Mouse (Mus musculus): ENCODE data around the gene Calhm1.

Gene Calhm1

GRCm38 (mm10) chr19:47144154-47144553 is at the start of gene Calhm1:
TSS of gene Calhm1 (minus strand) at chr19:47144254.
- no peak for DNase-seq (ENCODE audit: low spot score in 2 of 2)

- DNase-seq (ENCODE audit: low spot score in 2 of 2) = no peak
These were observed 48.1 kb upstream of the Calhm1 start for GRCm38 (mm10) chr19:47192158-47192557.

- DNase-seq (ENCODE audit: low spot score in 2 of 2) = no peak
These were observed 44.6 kb upstream of the Calhm1 start for GRCm38 (mm10) chr19:47188515-47189128.

- peak in 1 of 2 experiments; percentile 41 for DNase-seq (ENCODE audit: low spot score in 2 of 2)
These were observed 42.6 kb upstream of the Calhm1 start for GRCm38 (mm10) chr19:47186514-47187275.

GRCm38 (mm10) chr19:47184736-47185135 is 40.7 kb upstream of the Calhm1 start:
- DNase-seq (ENCODE audit: low spot score in 2 of 2) = no peak

GRCm38 (mm10) chr19:47184221-47184620 is 40.2 kb upstream of the Calhm1 start:
- DNase-seq (ENCODE audit: low spot score in 2 of 2) = no peak

- DNase-seq (ENCODE audit: low spot score in 2 of 2) = no peak
These were observed 36.0 kb upstream of the Calhm1 start for GRCm38 (mm10) chr19:47180011-47180410.

GRCm38 (mm10) chr19:47179272-47179809 is 35.3 kb upstream of the Calhm1 start:
- peak in 1 of 2 experiments; percentile 32 for DNase-seq (ENCODE audit: low spot score in 2 of 2)

- DNase-seq (ENCODE audit: low spot score in 2 of 2) = peak; percentile 47 to 63
These were observed 34.6 kb upstream of the Calhm1 start, which contains the start of gene Neurl1a for GRCm38 (mm10) chr19:47178431-47179271. TSS of gene Neurl1a (plus strand) at chr19:47178820.

- DNase-seq (ENCODE audit: low spot score in 2 of 2) = no peak
These were observed 33.9 kb upstream of the Calhm1 start for GRCm38 (mm10) chr19:47178001-47178400.

GRCm38 (mm10) chr19:47176916-47177505 is 33.0 kb upstream of the Calhm1 start:
- DNase-seq (ENCODE audit: low spot score in 2 of 2) = no peak

- DNase-seq (ENCODE audit: low spot score in 2 of 2) = no peak
These were observed 31.4 kb upstream of the Calhm1 start for GRCm38 (mm10) chr19:47175472-47175871.

GRCm38 (mm10) chr19:47174515-47174914 is 30.5 kb upstream of the Calhm1 start:
- DNase-seq (ENCODE audit: low spot score in 2 of 2) = no peak

GRCm38 (mm10) chr19:47168793-47169412 is 24.8 kb upstream of the Calhm1 start:
- DNase-seq (ENCODE audit: low spot score in 2 of 2) = peak; percentile 74 to 82

- no peak for DNase-seq (ENCODE audit: low spot score in 2 of 2)
These were observed 24.2 kb upstream of the Calhm1 start for GRCm38 (mm10) chr19:47168223-47168622.

GRCm38 (mm10) chr19:47167617-47168214 is 23.7 kb upstream of the Calhm1 start:
- DNase-seq (ENCODE audit: low spot score in 2 of 2) = no peak

GRCm38 (mm10) chr19:47166758-47167157 is 22.7 kb upstream of the Calhm1 start:
- no peak for DNase-seq (ENCODE audit: low spot score in 2 of 2)

GRCm38 (mm10) chr19:47163176-47163744 is 19.2 kb upstream of the Calhm1 start:
- DNase-seq (ENCODE audit: low spot score in 2 of 2) = no peak

GRCm38 (mm10) chr19:47161669-47162068 is 17.6 kb upstream of the Calhm1 start:
- DNase-seq (ENCODE audit: low spot score in 2 of 2) = no peak

GRCm38 (mm10) chr19:47157664-47158063 is 13.6 kb upstream of the Calhm1 start, which contains the start of gene Calhm3:
TSS of gene Calhm3 (minus strand) at chr19:47157764.
- DNase-seq (ENCODE audit: low spot score in 2 of 2) = no peak

Measured in right cerebral cortex, postnatal 36 days (tissue).